Mouse (Mus musculus): ENCODE results near the gene Fam160b1.

Fam160b1 gene

DNA sequence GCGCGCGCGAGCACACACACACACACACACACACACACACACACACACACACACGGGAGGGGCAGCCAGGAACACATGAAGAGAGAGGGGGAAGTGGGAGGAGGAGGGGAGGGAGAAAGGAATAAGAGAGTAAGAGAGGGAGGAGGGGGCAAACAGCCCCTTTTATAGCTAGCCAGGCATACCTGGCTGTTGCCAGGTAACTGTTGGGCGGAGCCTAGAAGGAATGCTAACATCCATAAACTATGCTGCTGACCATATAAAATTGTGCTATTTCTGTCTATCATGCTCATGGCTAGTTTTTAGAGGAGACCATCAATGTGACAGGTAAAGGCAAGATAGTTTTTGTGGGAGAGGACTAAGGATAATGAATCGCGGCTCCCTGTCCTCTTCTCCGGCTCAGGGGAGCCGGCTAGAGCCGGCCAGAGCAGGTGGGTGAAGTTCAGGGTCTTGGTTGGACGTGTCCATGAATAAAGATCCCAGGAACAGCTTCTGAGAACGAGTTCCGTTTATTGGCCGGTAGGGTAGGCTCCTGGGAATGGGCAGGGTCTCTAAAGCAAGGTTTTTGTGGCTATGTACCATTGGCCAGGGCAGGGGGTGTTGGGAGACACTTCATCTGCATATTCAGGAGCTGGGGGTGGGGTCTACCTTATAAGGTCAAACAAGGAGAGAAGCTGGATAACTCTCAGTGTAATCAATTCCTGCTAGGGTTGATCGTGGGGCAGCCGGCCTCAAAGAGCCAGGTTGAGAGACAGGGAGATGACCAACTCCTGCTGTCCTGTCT, 57.5 kb downstream of the Fam160b1 start:
- no peak for DNase-seq (ENCODE audit: low read depth, low spot score)

DNA sequence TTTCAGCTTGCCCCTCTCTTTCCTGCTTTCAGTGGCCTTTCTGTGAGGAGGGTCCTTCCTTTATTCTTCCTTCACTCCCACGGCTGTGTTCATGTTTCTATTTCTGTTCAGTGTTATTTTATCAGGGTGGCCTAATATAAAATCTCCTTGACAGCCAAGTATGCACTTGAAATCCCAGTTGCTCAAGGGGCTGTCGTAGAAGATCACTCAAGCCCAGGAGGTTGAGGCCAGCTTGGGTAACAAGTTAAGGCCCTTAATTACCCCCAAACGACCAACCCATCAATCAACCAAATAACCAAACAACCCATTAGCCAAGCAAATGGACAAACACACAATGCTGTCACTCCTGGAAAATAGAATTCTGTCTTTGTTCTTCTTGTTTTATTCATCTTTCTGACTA, 62.9 kb downstream of the Fam160b1 start:
- DNase-seq (ENCODE audit: low read depth, low spot score): no peak

DNA sequence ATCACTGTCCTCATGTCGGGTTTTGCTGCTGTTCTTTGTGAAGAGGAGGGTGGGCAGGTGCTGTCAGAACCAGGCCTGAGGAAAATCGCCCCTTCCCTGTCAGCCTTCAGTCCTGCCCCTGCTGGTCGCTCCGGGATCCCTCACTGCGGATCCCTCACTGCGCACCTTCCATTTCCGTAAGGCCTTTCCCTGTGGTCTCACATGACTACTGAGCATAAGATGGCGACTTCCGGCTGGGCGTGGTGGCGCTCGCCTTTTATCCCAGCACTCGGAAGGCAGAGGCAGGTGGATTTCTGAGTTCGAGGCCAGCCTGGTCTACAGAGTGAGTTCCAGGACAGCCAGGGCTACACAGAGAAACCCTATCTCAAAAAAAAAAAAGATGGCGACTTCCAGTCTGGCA, 64.8 kb downstream of the Fam160b1 start:
- DNase-seq (ENCODE audit: low read depth, low spot score): no peak

DNA sequence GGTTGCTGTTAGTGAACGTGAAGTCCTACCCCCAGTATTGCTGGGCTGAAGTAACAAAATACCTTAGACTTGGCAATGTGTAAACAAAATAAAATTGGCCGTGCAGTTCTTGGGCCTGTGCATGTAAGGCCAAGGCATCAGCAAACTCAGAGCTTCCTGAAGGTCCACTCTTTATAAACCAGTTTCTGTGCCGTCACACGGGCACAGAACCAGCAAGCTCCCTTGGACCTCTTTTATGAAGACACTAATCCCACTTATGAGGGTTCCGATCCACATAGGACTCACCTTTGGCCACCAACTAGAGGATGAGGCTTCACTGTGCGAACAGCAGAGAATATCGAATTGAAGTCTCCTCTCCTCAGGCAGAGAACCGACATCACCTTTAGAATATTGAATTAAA, 66.4 kb downstream of the Fam160b1 start:
- DNase-seq (ENCODE audit: low read depth, low spot score): no peak

DNA sequence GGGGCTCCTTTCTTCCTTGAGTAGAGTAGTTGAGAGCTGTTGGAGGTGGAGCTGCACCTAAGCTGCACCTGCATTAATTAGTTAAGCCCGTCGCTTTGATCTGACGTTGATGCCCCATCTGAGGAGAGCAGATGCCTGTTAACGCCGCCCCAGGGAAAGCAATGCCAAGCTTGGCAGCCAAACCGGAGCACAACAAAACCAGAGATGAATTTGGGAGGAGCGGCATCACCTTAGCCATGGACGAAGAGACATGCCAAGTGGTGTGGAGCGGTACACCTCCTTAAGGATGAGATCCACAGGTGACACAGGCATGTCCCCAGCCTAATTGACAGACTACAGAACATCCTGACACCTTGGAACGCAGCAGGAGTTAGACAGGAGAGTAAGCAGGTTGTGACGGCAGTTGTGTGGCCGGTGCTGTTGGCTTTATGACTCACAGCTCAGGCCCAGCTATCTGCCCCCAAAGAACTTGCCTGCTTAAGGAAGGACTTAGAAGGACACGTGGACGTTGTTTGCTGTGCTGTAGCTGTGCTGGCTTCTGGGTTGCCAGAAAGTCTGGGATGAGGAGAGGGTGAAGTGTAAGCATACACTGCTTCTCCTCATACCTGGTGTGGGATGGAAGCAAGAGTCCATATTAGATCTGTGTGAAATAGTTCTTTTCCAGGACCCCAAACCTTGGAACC, 67.4 kb downstream of the Fam160b1 start:
- DNase-seq (ENCODE audit: low read depth, low spot score): no peak

DNA sequence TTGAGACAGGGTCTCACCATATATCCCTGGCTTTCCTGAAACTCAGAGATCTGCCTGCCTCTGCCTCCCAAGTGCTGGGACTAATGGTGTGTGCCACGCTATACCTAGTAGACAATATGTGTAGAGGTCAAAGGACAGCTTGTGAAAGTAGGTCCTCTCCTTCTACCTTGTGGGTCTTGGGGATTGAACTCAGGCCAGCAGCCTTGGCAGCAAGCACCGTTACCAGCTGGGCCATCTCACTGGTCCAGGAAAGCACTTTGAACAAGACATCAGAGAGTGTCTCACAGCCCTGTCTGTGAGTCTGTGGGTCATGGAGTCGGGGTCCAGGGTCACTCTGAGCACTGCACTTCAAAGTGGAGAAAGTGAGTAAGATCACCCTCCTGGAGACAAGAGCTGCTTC, 68.2 kb downstream of the Fam160b1 start:
- DNase-seq (ENCODE audit: low read depth, low spot score): no peak

DNA sequence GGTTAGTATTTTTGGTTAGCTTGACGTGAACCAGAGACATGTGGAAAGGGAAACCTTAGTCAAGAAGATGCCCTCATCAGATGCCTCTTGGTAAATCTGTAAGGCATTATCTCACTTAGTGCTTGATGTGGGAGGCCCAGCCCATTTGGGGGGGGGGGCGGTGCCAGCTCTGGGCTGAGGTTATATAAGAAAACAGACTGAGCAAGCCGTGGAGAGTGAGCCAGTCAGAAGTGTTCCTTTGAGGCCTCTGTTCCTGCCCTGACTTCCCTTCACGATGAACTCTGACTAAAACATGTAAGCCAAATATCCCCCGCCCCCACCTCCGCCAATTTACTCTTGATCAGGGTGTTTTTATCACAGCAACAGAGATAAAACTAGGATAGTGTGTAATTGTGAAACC, 69.4 kb downstream of the Fam160b1 start:
- DNase-seq (ENCODE audit: low read depth, low spot score): no peak

DNA sequence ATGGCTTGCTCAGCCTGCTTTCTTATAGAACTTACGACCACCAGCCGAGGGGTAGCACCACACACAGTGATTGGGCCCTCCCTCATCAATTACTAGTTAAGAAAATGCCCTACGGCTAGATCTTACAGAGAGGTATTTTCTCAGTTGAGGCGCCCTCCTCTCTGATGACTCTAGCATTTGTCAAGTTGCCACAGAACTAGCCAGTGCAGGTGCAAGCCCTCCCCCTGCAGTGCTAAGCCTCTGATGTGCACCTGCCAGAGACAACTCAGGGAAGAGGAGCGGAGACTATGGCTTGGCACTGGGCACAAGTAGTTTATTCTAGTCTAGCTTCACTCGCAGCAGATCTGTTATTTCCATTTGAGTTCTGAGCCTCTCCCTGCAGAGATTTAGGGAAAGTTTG, 71.0 kb downstream of the Fam160b1 start:
- no peak for DNase-seq (ENCODE audit: low read depth, low spot score)

DNA sequence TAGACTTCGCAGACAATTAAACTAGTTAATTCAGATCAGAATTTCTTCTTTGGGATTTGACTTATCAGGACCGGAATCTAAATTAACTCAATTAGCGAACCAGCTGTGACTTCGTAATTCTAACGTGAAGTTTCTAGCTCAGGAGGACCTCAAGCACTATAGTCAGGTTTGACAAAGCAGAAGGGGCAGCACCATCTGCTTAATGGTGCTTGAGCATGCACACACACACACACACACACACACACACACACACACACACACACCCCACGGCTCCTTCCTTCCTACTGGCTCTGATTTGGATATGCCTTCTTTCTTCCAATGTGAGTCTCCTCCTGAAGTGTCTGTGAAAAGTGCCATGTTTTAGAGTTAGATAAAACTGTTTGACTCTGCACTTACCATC, 73.5 kb downstream of the Fam160b1 start:
- DNase-seq (ENCODE audit: low read depth, low spot score): no peak

DNA sequence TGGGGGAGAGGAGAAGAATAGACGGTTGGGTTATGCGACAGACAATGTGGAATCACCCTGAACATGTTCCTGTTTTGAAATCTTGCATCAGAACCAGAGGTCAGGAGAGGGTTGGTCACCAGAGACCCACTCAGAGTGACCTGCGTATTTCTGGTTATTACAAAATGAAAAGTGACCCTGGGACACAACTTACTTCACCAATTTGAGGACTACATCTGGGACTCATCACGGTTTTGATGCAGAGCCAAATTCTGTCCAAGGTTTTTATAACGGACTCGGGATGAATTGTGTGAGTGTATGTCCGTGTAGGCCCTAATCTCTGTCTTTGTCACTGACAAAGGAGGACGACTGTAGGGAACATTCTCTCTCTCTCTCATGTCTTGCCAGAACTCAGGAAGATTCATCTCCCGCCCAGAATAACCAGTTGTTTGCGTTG, 76.1 kb downstream of the Fam160b1 start:
- peak; percentile 38 for DNase-seq (ENCODE audit: low read depth, low spot score)

DNA sequence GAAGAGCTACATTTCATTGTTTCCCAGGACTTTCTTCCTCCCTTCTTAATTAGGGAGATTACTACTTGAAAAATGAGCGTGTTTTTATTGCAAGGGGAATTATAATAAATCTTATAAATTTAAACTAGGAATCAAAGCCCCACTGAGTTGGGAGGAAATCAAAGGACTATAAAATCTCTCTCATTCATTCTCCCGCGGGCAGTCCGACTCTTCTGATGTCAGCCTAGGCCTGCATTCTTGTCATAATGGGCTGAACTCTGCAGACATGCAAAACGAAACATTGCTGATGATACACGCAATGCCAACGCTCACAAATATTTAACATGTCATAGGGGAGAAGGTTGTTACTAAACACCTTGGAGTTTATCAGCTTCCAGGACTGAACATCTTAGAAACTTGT, 76.6 kb downstream of the Fam160b1 start:
- no peak for DNase-seq (ENCODE audit: low read depth, low spot score)

All from skeletal muscle tissue, adult 2 months (tissue).